Mouse (Mus musculus): ENCODE data around the gene Cdk2ap2.

DNA sequence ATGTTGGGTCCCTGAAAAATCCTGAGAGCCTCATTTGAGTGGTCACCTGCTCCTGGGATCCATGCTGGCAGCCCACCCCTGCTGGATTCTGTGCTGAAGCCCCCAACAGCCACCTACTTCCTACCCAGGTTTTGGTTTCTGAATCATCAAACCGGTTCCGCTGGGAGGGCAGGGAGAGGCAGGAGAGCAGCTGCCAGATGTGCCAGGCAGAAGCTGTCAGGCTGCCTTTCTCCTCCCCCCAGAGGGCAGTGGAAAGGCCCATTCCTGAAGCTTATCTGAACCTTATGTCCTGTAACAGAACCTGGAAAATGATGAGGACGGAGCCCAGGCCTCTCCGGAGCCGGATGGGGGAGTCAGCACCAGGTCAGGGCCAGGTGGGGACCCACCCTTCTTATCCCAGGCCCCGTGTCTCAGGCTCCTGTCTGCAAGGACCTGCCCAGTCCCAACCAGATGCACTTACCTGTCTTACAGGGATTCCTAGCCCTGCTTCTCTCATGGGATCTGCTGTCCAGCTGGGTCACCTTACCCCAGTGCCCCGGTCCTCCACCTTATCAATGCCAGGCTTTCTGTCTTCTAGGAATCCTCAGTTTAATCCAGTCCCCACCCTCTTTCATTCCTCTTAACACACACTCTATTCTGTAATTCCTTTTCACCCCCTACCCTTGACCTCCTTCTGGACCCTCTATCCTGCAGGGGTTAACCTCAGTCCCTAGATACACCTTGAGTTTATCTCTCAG, 29.9 kb downstream of the Cdk2ap2 start:
- TF ChIP-seq CTCF (IDR thresholded peaks at IDR 0.05; ENCODE audit: borderline replicate concordance, insufficient read depth, low read depth, low read length), result no peak
- no peak for TF ChIP-seq POLR2A (IDR thresholded peaks at IDR 0.05; ENCODE audit: borderline replicate concordance, insufficient read depth, low read length)
